Mouse (Mus musculus): ENCODE results near the gene Adtrp. TPM values are rescaled to one million over a fixed set of nuclear protein-coding genes. Genes with fewer than 3 reads are reported as not detected.

The Adtrp gene
- total RNA-seq, 2 experiments from 2014 or later = 0.15 TPM; not detected in 1

GRCm38 (mm10) chr13:41719331-41719730 lies 128.2 kb downstream of the Adtrp start:
- intact Hi-C loops (cut with DNase I) = no loop called here
- no peak for DNase-seq

GRCm38 (mm10) chr13:41718051-41718450 lies 129.4 kb downstream of the Adtrp start:
- intact Hi-C loops (cut with DNase I) = no loop called here
- DNase-seq = no peak

Other genes starting within 250 kb of the Adtrp start
- 10 to 100 TPM; 20.9 to 21.7 TPM for gene Tmem170b, start 241.8 kb downstream of the Adtrp start, total RNA-seq (2021)
- gene Hivep1, start 204.3 kb upstream of the Adtrp start, total RNA-seq (2021) = 10 to 100 TPM; 13.2 to 14.3 TPM

Measured in gastrocnemius, postnatal 36 days (tissue).